ENCODE assay signal across 8 mouse cellular contexts in genomic region chr17:74527729-74528607, GRCm38 (mm10). TPM values are rescaled to one million over a fixed set of nuclear protein-coding genes. Genes with fewer than 3 reads are reported as not detected.
A peak's percentile ranks its signal among the peaks of the same experiment; 100 is the strongest.
DNase-seq lines count a peak whose midpoint lies in the region; ATAC-seq and TF ChIP-seq lines count a peak whose summit lies in the region.

TSS of gene Birc6 (plus strand) at chr17:74528295.

- ATAC-seq in forebrain, embryonic 12.5 days (ENCODE audit: low FRiP score) = peak; percentile 97
- peak; percentile 95 for ATAC-seq in heart, postnatal 0 days (ENCODE audit: insufficient read depth, low read depth)
- ATAC-seq in liver, embryonic 16.5 days (ENCODE audit: low read depth) = peak; percentile 94
- peak; percentile 98 for ATAC-seq in neural tube, embryonic 13.5 days (ENCODE audit: low read depth)

- WGBS in forebrain, embryonic 12.5 days = under 1% methylated on average over 70 of the region's 71 CpGs
- WGBS in heart, postnatal 0 days = under 1% methylated on average over 71 of the region's 71 CpGs
- under 1% methylated on average over 67 of the region's 71 CpGs for WGBS in liver, embryonic 16.5 days (ENCODE audit: insufficient replicate concordance)
- WGBS in neural tube, embryonic 13.5 days = under 1% methylated on average over 60 of the region's 71 CpGs

- peaks cover 44% of the 10 kb centered on the region for H3K4me1 ChIP-seq in E14TG2a.4 (replicated peaks; ENCODE audit: low read depth, low read length)
- H3K4me1 ChIP-seq in forebrain, embryonic 12.5 days = peaks cover 21% of the 10 kb centered on the region
- peaks cover 25% of the 10 kb centered on the region for H3K4me1 ChIP-seq in heart, postnatal 0 days (ENCODE audit: control insufficient read depth, insufficient read depth)
- peaks cover 20% of the 10 kb centered on the region for H3K4me1 ChIP-seq in liver, embryonic 16.5 days (ENCODE audit: control insufficient read depth, low read depth, low read length)
- peaks cover 27% of the 10 kb centered on the region for H3K4me1 ChIP-seq in neural tube, embryonic 13.5 days (replicated peaks)
- H3K4me1 ChIP-seq in testis, adult 2 months (ENCODE audit: control insufficient read depth, insufficient read depth, low read length) = peaks cover 7% of the 10 kb centered on the region; the same call in 1 of the 2 replicates

- no peak for TF ChIP-seq CTCF in E14TG2a.4 (conservative IDR thresholded peaks at IDR 0.05; ENCODE audit: low read length)
- TF ChIP-seq CTCF in heart, postnatal 0 days (IDR thresholded peaks at IDR 0.05; ENCODE audit: low read depth) = no peak
- no peak for TF ChIP-seq CTCF in testis, adult 2 months (IDR thresholded peaks at IDR 0.05; ENCODE audit: control insufficient read depth, insufficient read depth, insufficient replicate concordance, low read depth, low read length)

- 0 out of 2 replicates have a peak, but pooled peaks cover 5% of the 10 kb centered on the region for H3K36me3 ChIP-seq in E14TG2a.4 (ENCODE audit: insufficient read depth, low read length)
- H3K36me3 ChIP-seq in forebrain, embryonic 12.5 days (replicated peaks) = no peaks in the 10 kb centered on the region
- no peaks in the 10 kb centered on the region for H3K36me3 ChIP-seq in heart, postnatal 0 days (replicated peaks; ENCODE audit: control insufficient read depth, insufficient read depth, low read length)
- H3K36me3 ChIP-seq in liver, embryonic 16.5 days (ENCODE audit: control insufficient read depth, insufficient read depth) = no peaks in the 10 kb centered on the region
- H3K36me3 ChIP-seq in neural tube, embryonic 13.5 days = no peaks in the 10 kb centered on the region
- H3K36me3 ChIP-seq in testis, adult 2 months (ENCODE audit: control insufficient read depth, insufficient read depth, low read length) = no peaks in the 10 kb centered on the region

- H3K4me3 ChIP-seq in E14TG2a.4 (replicated peaks; ENCODE audit: low read length) = peak within 1 kb of the TSS; percentile 98
- peak within 1 kb of the TSS; percentile 88 for H3K4me3 ChIP-seq in forebrain, embryonic 12.5 days (replicated peaks)
- peak within 1 kb of the TSS; percentile 99 for H3K4me3 ChIP-seq in heart, postnatal 0 days (ENCODE audit: low read depth, low read length)
- H3K4me3 ChIP-seq in liver, embryonic 16.5 days (ENCODE audit: low read depth, low read length) = peak within 1 kb of the TSS; percentile 92
- H3K4me3 ChIP-seq in neural tube, embryonic 13.5 days = peak within 1 kb of the TSS; percentile 99
- H3K4me3 ChIP-seq in testis, adult 2 months (ENCODE audit: control insufficient read depth, low read depth, low read length) = peak within 1 kb of the TSS; percentile 98

- peak; percentile 68 for TF ChIP-seq EP300 in heart, postnatal 0 days (IDR thresholded peaks at IDR 0.05; ENCODE audit: low read depth)

- TF ChIP-seq POLR2A in testis, adult 2 months (IDR thresholded peaks at IDR 0.05; ENCODE audit: control insufficient read depth, low read depth, low read length) = peak; percentile 78

- H3K27me3 ChIP-seq in E14TG2a.4 (ENCODE audit: insufficient read depth, low read length) = no peaks in the 10 kb centered on the region
- no peaks in the 10 kb centered on the region for H3K27me3 ChIP-seq in forebrain, embryonic 12.5 days
- H3K27me3 ChIP-seq in heart, postnatal 0 days (ENCODE audit: control insufficient read depth, insufficient read depth, low read length) = no peaks in the 10 kb centered on the region
- H3K27me3 ChIP-seq in liver, embryonic 16.5 days (ENCODE audit: control insufficient read depth, insufficient read depth, low read depth, low read length) = no peaks in the 10 kb centered on the region
- H3K27me3 ChIP-seq in neural tube, embryonic 13.5 days = no peaks in the 10 kb centered on the region
- no peaks in the 10 kb centered on the region for H3K27me3 ChIP-seq in testis, adult 2 months (ENCODE audit: control insufficient read depth, insufficient read depth, low read length)

- H3K27ac ChIP-seq in forebrain, embryonic 12.5 days = peak within 1 kb of the TSS; percentile 99
- peak within 1 kb of the TSS; percentile 98 for H3K27ac ChIP-seq in heart, postnatal 0 days (ENCODE audit: low read depth)
- H3K27ac ChIP-seq in liver, embryonic 16.5 days (ENCODE audit: low read length) = peak within 1 kb of the TSS; percentile 99
- H3K27ac ChIP-seq in neural tube, embryonic 13.5 days (replicated peaks) = peak within 1 kb of the TSS; percentile 97
- peak within 1 kb of the TSS; percentile 94 for H3K27ac ChIP-seq in testis, adult 2 months (ENCODE audit: control insufficient read depth, insufficient read depth, low read depth, low read length)

- no peaks in the 10 kb centered on the region for H3K9me3 ChIP-seq in E14TG2a.4 (ENCODE audit: low read length)
- no peaks in the 10 kb centered on the region for H3K9me3 ChIP-seq in forebrain, embryonic 12.5 days
- H3K9me3 ChIP-seq in heart, postnatal 0 days (replicated peaks; ENCODE audit: control insufficient read depth, low read length) = no peaks in the 10 kb centered on the region
- no peaks in the 10 kb centered on the region for H3K9me3 ChIP-seq in liver, embryonic 16.5 days (replicated peaks; ENCODE audit: control insufficient read depth, low read length)
- no peaks in the 10 kb centered on the region for H3K9me3 ChIP-seq in neural tube, embryonic 13.5 days

- peak within 1 kb of the TSS; percentile 97 for H3K9ac ChIP-seq in forebrain, embryonic 12.5 days
- H3K9ac ChIP-seq in heart, postnatal 0 days (replicated peaks; ENCODE audit: low read depth, low read length) = peak within 1 kb of the TSS; percentile 96
- H3K9ac ChIP-seq in liver, embryonic 16.5 days (ENCODE audit: low read depth, low read length) = peak within 1 kb of the TSS; percentile 93
- peak within 1 kb of the TSS; percentile 98 for H3K9ac ChIP-seq in neural tube, embryonic 13.5 days

- peak within 1 kb of the TSS; percentile 76 for H3K4me2 ChIP-seq in forebrain, embryonic 12.5 days
- H3K4me2 ChIP-seq in heart, postnatal 0 days (ENCODE audit: low read depth, low read length) = peak within 1 kb of the TSS; percentile 94
- peak within 1 kb of the TSS; percentile 89 for H3K4me2 ChIP-seq in liver, embryonic 16.5 days (ENCODE audit: low read depth, low read length)
- peak within 1 kb of the TSS; percentile 62 for H3K4me2 ChIP-seq in neural tube, embryonic 13.5 days

- peak; percentile 100 for DNase-seq in c-Kit-positive CD71-positive TER-119-positive erythroid progenitor cells, embryonic 14.5 days (ENCODE audit: low spot score)
- DNase-seq in heart, postnatal 0 days (ENCODE audit: low spot score) = peak; percentile 99
- DNase-seq in kidney, postnatal 4 days = peak; percentile 100

RNA-seq across cellular contexts. Expression of gene Birc6, which starts in this region (rescaled TPM):
- polyA plus RNA-seq in forebrain, embryonic 12.5 days (2016; fragmentation: Nextera tagmentation; extraction: Ambion mirVana) = 103 and 109 TPM in 2 replicates
- total RNA-seq in heart, postnatal 0 days (2014; rRNA removed; ENCODE audit: low replicate concordance) = 101 and 147 TPM in 2 replicates
- 63.5 and 67.7 TPM in 2 replicates for polyA plus RNA-seq in heart, postnatal 0 days (2015; fragmentation: Nextera tagmentation; extraction: Ambion mirVana)
- 24.4 and 28.5 TPM in 2 replicates for polyA plus RNA-seq in liver, embryonic 16.5 days (2015; fragmentation: Nextera tagmentation; extraction: Ambion mirVana)
- polyA plus RNA-seq in neural tube, embryonic 13.5 days (2015; fragmentation: Nextera tagmentation; extraction: Ambion mirVana) = 95.3 and 99.1 TPM in 2 replicates
- polyA plus RNA-seq in testis, adult 2 months (2012; rRNA removed) = 26.0 and 26.3 TPM in 2 replicates

Comparison
In these comparisons a context has a peak if more than half of its experiments do, and no peak if none do; other contexts are left out.
1. Peak in every context shown above with its lines: DNase-seq, ATAC-seq, H3K4me3 ChIP-seq and H3K27ac ChIP-seq.